Mouse (Mus musculus) ES-Bruce4 (cell line): ENCODE results near the gene Zfp37.

Experiments used
- CTCF ChIP-seq: IDR thresholded peaks from one replicate; pipeline ENCODE4 v1.8.1; 2011; ENCODE audit warnings: low read depth, low read length
- EP300 ChIP-seq: IDR thresholded peaks from 2 replicates; pipeline ENCODE4 v1.6.1; 2011; ENCODE audit warnings: low read depth, low read length; ENCODE audit not compliant: insufficient read depth

DNA sequence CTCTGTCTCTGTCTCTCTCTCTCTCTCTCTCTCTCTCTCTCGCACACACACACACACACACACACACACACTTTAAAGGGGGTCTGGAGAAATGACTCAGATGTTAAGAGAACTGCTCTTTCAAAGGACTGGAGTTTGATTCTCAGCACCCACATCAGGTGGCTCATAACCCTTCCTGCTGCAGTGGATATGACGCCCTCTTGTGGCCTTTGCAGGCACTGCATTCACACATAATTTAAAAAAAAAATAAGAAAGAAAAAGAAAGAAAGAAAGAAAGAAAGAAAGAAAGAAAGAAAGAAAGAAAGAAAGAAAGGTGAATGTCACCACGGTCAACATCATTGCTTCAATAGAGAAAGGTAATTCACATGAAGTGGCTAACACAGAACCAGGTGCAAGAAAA, 46.4 kb upstream of the Zfp37 start:
- TF ChIP-seq EP300 (no peak), CTCF (peak; percentile 35)
